Mouse (Mus musculus): ENCODE measurements around the gene Defb45. TPM values are rescaled to one million over a fixed set of nuclear protein-coding genes. Genes with fewer than 3 reads are reported as not detected.

Defb45 gene
- not detected for polyA plus RNA-seq (2017; shearing (Covaris generic))

DNA sequence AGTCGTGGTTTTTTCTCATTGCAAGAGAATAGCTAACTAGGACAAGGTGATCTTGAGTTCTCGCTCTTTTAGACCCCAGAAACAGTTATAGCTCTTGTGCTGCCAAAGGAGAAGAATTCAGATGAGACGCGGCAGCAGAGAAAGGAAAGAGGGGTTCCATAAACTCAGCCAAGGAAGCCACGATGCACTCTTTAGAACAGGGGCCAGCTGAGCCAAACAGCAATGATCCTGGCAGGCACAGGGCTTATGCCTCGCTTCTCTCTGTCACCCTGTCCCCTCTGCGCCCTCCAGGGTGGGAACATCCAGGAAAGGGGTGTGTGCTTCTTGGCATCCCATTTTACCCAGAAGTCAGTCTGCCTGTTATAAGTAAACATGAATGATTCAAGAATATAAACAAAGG, at the start of gene Defb45:
Gene Defb45 (minus strand): TSS at position 101 of the 400 bp plus-strand sequence.
- ATAC-seq, result no peak

DNA sequence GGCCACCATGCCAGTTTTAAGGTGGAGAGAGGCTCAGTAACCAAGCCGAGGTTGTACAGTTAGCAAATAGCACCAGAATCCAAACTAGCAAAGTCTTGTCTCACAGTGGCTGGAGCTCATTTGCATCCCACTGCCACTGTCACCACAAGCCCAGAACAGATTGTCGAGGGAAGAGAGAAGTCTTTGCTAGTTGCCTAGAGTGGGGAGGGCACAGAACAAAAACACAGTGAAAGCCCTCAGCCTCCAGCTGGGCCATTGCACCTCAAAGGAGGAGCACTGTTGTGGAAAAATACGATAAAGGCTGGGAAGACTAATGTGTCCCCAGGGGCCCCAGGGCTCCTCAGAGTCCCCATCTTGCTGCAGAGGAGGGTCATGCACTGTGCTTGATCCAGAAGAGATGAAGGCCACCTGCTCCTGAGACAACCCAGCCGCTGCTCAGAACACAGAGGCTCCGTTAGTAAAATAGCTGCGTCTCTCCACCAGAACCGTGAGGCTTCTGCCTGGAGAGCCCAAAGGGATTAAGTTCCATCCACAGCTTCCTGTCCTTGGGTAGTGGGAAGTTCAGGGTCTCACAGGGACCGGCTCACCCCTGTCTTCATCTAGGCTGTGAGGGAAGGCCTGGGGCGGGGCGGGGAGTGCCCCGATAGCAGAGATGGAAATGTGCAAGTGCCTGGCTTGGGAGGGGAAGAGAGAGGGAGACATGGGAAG, 40.4 kb upstream of the Defb45 start:
- no peak for ATAC-seq

DNA sequence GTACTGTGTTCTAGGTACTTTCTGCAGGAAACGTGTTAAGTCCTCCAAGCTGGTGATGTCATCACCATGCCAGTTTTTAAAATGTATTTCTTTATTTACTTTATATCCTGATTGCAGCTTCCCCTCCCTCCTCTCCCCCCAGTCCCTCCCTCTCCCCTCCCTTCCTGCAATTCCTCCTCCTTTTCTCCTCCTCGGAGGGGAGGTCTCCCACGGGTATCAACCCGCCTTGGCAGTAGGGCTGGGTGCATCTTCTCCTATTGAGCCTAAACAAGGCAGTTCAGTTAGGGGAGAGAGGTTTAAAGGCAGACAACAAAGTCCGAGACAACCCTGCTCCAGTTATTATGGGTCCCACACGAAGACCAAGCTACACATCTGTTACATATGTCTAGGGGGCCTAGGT, 39.7 kb upstream of the Defb45 start:
- ATAC-seq, result no peak

DNA sequence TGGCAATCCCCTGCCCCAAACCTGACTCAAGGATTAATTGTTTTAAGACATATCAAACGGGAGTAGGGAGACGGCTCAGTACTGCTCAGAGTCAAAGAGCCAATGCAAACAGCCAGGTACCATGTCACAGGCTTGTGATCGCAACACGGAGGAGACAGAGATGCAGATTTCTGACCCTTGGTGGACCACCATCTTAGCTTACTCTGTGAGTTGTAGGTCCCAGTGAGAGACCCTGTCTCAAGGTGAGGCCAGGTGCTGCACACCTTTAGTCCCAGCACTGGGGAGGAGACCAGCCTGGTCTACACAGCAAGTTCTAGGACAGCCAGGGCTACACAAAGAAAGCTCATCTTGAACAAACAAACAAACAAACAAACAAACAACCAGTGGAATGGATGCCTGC, 38.2 kb upstream of the Defb45 start:
- no peak for ATAC-seq

DNA sequence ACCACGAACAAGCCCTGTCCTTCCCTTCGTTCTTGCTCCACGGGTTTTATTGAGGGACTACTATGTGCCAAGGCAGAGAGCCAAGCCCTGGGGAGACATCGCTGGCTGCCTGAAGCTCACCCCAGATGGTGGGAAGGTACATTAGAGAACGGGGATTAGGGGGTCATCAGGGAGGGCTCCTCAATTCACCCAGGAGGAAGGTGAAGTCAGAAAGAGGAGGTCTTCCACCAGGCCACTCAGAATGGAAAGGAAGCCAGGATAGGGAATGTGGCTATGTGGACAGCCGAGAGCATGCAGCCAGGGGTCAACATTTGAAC, 37.8 kb upstream of the Defb45 start:
- no peak for ATAC-seq

DNA sequence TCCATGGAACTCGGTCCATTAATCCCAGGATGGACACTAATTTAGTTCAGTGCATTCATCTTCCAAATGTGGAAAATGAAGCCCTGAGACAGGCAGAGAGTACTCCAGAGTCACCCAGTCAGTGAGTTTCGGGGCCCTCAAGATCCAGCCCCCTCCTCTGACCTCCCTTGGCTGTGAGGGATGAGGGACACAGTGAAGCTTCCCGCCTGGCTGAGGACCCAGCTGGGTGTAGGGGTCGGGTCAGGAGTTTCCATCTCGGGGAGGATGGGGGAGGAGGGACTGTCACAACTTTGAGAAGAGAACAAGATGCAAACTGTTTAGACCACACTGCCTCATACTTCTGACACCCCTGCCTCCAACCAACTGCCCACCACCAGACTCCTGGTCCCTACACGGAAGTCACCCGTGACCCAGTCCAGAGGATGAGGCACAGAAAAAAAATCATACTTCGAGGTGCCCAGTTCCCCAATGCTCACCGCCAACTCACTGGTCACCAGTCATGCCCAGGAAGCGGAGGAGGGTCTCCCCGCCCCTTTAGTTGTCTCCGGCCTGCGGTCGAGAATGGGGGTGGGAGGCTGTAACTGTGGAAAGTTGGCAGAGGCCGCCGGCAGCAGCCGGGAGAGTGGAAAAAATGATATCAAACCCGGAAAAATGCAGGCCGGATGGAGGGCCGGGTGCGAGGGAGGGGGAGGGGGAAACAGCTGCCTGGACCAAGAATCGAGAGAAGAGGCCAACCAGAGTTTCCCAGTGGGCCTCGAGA, 37.2 kb upstream of the Defb45 start:
- ATAC-seq, result no peak

DNA sequence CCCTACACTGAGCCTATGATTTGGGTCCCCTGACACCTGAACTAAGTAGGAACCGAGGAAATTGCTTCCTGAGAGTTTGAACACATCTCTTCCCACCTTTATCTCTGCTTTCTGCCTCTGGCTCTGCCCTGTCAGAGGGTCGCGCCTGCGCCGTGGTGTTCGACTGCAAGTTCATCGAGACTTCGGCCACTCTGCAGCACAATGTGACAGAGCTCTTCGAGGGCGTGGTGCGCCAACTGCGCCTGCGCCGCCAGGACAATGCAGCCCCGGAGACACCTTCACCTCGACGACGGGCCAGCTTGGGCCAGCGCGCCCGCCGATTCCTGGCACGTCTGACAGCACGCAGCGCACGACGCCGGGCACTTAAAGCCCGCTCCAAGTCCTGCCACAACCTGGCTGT, 35.1 kb upstream of the Defb45 start:
- ATAC-seq, result no peak

DNA sequence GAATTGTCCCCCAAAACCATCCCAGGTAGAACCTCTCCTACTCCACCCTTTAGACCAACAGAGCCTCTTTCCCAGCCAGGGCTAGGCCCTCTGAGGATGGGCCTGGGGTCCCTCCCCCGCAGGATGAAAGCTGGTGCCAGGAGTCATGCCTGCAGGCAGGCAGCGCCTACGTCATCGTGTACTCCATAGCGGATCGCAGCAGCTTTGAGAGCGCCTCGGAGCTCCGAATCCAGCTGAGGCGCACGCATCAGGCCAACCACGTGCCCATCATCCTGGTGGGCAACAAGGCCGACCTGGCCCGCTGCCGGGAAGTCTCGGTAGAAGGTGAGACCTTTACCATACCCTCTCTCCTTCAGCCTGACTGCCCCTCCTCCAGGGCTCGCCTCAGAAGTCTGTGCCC, 34.1 kb upstream of the Defb45 start:
- no peak for ATAC-seq

DNA sequence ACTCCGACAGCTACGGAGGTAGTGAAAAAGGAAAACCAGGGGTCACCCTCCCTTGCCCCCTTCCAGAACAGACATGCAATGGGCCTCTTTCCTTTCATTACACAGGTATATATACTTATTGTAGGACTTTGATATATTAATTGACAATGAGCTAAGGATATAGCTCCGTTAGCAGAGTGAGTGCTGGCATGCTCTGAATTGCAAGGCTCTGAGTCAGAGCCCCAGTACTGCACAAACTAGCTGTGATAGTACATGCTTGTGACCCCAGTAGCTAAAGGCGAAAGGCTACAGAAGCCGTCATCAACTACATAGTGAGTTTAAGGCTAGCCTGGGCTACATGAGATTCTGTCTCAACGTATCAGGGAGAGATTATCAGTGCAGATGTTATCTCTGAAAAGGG, 30.7 kb upstream of the Defb45 start:
- no peak for ATAC-seq

DNA sequence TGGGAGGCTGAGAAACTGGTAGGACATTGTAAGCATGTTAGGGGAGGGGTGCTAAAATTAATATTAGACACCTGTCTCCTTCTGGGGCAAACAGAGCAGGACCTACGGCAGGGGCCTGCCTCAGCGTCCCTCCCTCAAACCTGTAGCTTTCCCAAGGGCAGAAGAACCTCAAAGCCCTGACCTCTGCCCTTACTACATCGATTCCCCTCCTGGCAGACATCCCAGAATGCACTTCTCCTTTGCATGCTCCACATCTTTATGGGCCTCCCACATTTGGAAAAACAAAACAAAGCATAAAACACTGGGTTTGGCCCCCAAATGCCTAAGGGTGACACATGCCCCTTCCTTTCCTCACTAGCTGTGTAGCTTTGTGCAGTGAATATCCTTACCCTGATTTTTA, 30.0 kb upstream of the Defb45 start:
- no peak for ATAC-seq

DNA sequence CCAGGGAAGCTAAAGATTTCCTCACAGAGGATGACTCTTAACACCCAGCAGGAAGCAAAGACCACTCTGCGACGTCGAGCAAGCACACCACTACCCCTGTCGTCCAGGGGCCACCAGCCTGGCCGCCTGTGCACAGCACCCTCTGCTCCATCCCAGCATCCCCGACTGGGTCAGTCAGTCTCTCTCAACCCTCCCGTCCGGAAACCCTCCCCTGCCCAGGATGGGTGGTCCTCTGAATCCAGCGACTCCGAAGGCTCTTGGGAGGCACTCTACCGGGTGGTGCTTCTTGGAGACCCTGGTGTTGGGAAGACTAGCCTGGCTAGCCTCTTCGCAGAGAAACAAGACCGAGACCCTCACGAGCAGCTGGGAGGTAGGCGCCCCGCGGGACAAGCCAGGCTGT, 28.9 kb upstream of the Defb45 start:
- no peak for ATAC-seq

DNA sequence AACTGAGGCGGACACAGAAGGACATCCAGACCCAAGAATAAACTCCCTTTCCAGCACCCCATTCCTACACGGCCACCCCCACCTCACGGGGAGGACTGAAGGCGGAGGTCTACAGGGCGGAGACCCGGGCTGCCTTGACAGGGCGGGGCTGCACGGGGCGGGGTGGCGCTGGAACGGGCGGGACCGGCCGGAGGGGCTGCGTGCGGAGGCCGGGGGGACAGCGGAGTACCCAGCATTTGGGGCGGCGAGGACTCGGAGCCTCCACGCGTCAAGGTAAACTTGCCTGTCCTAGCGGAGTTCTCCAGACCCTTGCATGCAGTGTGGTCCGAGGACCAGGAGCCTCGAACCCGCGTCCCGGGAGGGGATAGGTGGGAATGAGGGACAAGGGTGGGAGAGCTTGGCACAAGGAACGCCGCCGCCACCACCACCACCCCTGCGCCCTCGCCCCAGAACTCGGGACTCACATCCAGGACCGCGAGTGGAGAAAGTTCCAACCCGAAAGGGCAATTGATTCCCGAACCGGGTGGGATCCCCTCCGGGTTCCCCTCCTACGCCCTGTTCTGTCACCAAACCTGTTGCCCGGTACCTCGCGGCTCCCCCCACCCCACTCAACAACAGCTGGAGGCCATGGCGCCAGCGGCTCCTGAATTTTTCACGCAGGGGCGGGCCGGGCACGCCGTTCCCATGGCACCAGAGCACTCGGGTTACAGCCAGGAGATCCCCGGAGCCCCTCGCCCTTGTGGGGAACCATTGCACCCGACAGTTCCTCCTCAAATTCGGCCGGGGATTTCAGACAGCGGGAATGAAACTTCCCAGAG, 27.8 kb upstream of the Defb45 start, which contains the start of gene Rem1:
Gene Rem1 (plus strand): TSS at position 178 of the 818 bp plus-strand sequence.
- ATAC-seq, result no peak

DNA sequence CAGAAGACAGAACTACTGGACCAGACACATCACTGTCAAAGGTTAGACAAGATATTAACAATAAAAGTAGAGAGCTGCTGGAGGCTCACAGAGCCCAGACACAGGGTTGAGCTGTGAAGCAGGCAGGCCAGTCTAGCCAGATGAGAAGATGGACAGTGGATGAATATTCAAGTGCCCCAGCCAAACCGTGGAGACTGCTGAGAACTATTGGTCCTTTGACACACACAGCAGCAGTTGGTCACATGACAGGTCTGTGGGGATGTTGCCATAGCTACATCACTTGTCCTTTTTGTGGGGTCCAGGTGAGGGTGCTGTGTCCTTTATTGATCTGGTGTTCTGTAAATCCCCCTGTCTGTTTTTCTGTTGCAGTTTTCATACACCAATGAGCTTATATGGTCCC, 26.1 kb upstream of the Defb45 start:
- no peak for ATAC-seq

DNA sequence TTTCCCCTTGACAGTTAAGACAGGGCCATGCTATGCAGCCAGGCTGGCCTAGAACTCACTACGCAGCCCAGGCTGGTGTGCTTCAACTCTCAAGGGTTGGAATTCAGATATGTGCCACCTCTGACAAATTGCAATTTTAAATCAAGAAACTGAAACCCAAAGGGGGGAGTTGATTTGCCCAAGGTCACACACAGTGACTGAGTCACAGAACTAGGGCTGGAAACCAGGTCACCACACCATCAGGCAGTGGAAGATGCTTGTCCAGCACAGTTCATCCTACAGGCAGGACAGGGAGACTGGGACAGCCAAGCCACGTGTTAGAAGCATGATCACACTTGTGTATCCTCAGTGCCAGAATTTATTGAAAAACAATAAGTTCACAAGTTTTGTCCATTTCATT, 25.4 kb upstream of the Defb45 start:
- ATAC-seq, result no peak

DNA sequence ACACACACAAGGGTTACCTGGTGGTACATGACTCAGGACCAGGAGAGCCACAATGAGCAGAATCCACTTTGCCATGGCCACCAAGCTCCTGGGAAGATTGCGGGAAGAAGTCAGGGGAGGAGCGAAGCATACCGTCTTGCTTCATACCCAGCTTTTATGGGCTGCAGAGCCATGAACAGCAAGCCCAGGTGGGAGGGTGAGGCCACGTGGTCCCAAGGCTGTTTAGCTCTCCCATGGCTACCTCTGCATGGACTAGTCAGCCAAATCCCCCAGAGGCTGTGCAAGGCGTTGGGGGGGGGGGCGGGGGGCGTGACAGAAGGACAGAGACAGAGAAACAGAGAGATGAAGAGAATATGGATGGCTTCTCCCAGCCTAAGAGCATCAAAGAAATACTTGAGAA, 23.8 kb upstream of the Defb45 start, which contains the start of gene Defb25:
Gene Defb25 (minus strand): TSS at position 101 of the 400 bp plus-strand sequence.
- no peak for ATAC-seq

DNA sequence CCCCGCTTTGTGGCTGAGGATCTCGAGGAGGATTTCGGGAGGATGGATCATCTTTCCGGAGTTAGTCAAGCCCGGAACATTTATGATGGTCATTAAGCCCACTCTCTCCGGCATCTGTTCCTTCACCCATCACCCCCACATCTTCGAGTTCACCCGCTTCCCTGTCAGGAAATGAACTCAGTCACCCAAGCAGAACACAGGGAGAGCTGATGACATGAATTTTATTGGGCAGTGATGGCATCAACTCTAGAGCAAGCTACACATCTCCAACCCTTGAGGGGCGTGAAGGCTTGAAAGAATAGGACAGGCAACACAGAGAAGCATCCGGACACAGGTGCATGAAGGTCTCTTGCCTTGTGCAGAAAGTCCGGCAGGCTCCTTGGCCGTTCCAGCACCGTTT, 23.0 kb upstream of the Defb45 start:
- no peak for ATAC-seq

DNA sequence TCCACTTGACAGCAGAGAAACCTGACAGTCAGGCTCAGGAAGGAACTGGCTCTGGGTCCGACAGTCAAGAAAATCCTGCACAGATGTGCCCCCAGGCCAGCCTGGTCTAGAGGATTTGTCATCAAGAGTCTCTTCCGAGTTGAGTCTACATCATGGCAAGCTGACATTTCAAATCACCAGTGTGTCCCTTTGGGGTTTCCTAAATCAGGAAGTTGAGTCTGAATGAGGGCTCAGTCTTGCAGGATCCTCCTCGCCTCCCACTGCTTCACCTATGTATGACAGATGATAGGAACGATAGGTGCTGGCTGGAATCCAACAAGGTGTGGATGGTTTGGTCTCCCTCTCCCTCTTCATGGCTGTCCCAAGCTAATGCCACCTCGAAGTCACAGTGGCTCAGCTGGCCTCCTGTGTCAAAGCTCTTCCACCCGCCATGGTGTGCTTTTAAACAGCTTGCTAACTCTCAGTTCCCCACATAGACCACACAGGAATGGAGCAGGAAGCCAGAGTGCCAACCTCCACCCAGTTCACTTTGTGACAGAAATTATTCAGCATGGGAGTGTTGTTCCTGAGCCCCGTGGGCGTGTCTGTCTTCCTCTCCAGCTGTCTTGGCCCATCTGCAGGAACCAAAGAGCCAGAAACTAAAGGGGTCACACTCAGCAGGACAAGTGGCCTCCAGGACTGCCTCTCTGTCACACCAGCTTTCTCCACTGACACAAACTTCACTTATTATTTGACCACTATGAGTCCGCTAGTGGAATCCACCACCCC, 21.4 kb upstream of the Defb45 start:
- ATAC-seq, result no peak

DNA sequence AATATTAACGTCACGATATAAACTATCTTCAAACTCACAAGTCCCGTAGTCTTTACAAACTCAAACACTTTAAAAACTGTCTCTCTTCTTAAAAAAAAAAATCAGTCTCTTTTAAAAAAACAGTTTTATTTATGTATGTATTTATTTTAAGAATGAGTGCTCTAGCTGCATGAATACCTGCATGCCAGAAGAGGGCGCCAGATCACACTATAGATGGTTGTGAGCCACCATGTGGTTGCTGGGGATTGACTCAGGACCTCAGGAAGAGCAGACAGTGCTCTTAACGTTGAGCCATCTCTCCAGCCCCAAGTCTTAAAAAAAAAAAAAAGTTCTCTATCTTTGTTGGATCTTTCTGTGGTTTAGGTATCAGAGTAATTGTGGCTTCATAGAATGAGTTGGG, 18.2 kb upstream of the Defb45 start:
- ATAC-seq, result no peak

DNA sequence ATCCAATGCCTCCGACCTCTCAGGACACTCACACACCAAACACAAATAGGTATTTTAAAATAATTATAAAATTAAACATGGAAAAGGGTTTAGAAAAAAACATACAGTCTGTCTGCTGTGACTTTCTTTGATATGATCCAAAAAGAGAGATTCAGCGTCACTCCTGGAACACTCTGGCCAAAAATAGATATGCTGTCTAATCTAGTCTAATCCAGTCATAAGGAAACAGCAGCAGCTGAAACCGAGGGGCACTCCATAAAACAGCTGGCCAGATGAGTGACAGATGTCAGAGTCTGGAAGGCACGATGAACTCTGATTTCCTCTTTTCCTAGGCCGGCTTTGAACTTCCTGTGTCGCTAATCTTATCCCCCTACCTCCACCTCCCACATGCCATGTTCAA, 17.3 kb upstream of the Defb45 start:
- no peak for ATAC-seq

DNA sequence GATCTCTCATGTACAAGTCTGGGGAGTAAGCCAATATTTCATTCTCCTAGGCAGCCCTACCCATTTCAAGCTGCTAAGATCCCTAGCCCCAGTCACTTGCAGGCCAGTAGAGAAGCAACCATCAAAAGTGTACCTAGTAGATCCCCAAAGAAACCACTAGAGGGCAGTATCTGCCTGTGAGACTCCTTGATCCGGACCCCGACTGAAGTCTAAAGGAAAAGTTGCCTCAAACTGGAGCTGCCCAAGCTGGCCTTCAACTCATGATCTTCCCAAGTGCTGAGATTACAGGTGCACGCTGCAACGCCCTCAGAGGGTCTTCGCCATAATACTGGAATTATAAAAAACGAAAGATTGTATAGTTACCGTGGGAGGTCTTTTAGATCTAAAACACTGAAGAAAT, 16.4 kb upstream of the Defb45 start:
- ATAC-seq, result peak; percentile 49

DNA sequence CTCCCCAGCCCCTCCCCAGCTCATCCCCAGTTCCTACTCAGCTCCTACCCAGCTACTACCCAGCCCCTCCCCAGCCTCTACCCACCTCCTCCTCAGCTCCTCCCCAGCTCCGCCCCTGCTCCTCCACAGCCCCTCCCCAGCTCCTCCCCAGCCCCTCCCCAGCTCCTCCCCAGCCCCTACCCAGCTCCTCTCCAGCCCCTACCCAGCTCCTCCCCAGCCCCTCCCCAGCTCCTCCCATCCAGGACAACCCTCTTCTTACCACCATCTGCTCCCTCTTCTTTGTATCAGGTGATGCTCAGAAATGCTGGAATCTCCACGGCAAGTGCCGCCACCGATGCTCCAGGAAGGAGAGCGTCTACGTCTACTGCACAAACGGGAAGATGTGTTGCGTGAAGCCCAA, 13.0 kb upstream of the Defb45 start:
- ATAC-seq, result no peak

DNA sequence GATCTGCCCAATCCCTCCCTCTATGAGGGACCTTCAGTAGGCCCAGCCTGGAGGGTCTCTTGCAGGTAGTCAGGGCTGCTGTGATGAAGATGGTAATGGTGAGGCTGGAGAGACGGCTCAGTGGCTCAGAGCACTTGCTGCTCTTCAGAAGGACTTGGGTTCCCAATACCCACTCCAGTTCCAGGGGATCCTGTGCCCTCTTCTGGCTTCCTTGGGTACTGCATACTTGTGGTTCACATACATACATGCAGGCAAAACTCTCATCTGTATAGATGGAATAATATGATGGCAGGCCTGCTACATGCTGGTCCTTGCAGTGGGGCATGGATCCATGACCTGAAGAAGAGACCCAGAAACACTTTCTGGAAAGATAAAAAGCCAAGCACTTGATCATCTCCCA, 9.5 kb upstream of the Defb45 start:
- ATAC-seq, result no peak

DNA sequence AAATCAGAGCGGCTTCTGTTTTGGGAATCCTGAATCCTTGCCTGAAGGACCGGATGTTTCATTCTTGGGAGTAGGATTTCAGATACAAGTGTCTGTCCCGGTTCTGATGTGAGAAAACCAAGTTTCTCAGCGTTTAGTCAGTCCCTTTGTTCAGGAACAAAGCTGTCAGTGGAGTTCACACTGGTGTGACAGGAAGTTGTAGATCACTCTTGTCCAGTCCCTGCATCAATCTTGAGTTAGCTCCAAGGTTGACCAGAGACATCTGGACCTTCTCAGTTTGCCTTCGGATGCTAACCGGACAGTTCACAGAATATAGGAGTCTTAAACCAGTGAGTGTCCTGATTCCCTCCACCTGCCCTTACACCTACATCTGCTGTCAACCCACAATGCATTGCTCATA, 8.5 kb upstream of the Defb45 start:
- no peak for ATAC-seq
